Mouse (Mus musculus) lung, postnatal 0 days (tissue): ENCODE results near the gene Pidd1.

Experiments used
- CTCF ChIP-seq: IDR thresholded peaks from 2 replicates; pipeline ENCODE4 v1.5.1; 2016; ENCODE audit warnings: antibody characterized with exemption, mild to moderate bottlenecking
- EP300 ChIP-seq: IDR thresholded peaks from 2 replicates; pipeline ENCODE4 v1.6.1; 2016; ENCODE audit warnings: antibody characterized with exemption, mild to moderate bottlenecking, control low read depth

DNA sequence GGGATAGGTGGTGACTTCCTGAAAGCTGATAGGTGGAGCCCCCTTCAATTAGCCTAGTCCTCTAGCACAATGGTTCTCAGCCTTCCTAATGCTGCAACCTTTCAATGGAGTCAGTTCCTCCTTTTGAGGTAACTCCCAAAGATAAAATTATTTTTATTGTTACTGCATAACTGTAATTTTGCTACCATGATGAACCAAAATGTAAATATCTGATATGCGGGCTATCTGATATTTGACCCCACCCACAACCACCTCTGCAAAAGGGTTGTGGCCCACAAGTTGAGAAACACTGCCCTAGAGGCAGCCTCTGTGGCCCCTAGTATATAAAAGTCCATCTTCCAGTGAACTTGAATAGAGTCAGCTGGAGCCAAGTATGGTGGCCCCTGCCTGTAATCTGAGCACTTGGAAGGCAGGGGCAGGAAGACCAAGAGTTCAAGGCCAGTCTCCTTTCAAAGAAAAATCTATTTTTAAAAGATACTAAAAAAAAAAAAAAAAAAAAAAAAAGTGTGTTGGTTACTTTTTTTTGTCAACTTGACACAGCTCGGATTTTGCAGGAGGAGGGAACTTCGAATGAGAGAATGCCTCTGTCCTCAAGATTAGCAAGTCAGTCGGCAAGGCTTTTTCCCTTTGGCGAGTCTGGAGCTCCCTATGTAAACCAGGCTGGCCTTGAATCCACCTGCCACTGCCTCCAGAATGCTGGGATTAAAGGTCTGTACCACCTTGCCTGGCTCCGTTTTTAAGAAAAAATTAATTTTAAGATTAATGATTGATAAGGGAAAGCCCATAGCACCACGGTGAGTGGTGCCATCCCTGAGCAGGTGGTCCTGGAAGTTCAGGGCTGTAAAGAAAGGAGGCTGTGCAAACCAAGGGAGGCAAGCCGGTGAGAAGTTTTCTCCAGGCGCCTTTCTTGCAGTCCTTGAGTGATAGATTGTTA is 53.2 kb downstream of the Pidd1 start:
- TF ChIP-seq CTCF (no peak), EP300 (no peak)
